11 mouse cellular contexts compared by ENCODE assay signal in genomic region chr13:49391374-49391773, GRCm38 (mm10). TPM values are rescaled to one million over a fixed set of nuclear protein-coding genes. Genes with fewer than 3 reads are reported as not detected.
DNase-seq lines count a peak whose midpoint lies in the region; ATAC-seq and TF ChIP-seq lines count a peak whose summit lies in the region.
"Had no signal": no experiment of that assay in that cellular context is flagged by ENCODE, and none has a peak within 500 bp of the region (broad histone marks: within the 10 kb centered on the region; RNA-seq: fewer than 3 reads in every experiment).

No protein-coding gene starts in this region.

- H3K27ac ChIP-seq in forebrain, postnatal 0 days (ENCODE audit: low read depth, low read length), result no peak overlapping the region
- no peak overlapping the region for H3K27ac ChIP-seq in forebrain, embryonic 10.5 days
- no peak overlapping the region for H3K27ac ChIP-seq in lung, postnatal 0 days (ENCODE audit: low read length)
- no peak overlapping the region for H3K27ac ChIP-seq in liver, postnatal 0 days (ENCODE audit: low read depth)
- no peak overlapping the region for H3K27ac ChIP-seq in forebrain, embryonic 11.5 days (ENCODE audit: low read depth, low read length)
- H3K27ac ChIP-seq: forebrain, embryonic 15.5 days had no signal

- no peak for TF ChIP-seq EP300 in lung, postnatal 0 days (IDR thresholded peaks at IDR 0.05)
- no peak for TF ChIP-seq EP300 in liver, postnatal 0 days (IDR thresholded peaks at IDR 0.05; ENCODE audit: low read depth)

- no peaks in the 10 kb centered on the region for H3K9me3 ChIP-seq in forebrain, postnatal 0 days (ENCODE audit: low read length)
- 0 out of 2 replicates have a peak, but pooled peaks cover 3% of the 10 kb centered on the region for H3K9me3 ChIP-seq in forebrain, embryonic 10.5 days
- no peaks in the 10 kb centered on the region; the same call in 1 of the 2 replicates for H3K9me3 ChIP-seq in lung, postnatal 0 days (ENCODE audit: low read length)
- H3K9me3 ChIP-seq in G1E (replicated peaks), result no peaks in the 10 kb centered on the region
- H3K9me3 ChIP-seq in liver, postnatal 0 days (ENCODE audit: low read length), result no peaks in the 10 kb centered on the region
- H3K9me3 ChIP-seq in forebrain, embryonic 11.5 days (ENCODE audit: control insufficient read depth, low read length), result no peaks in the 10 kb centered on the region
- H3K9me3 ChIP-seq: forebrain, embryonic 15.5 days had no signal

- DNase-seq in forebrain, postnatal 0 days, result no peak
- DNase-seq in forebrain, embryonic 10.5 days (ENCODE audit: extremely low spot score, low spot score), result no peak
- DNase-seq in lung, postnatal 0 days (ENCODE audit: low spot score), result no peak
- no peak for DNase-seq in lung, adult 18-20 months
- no peak for DNase-seq in G1E (ENCODE audit: low spot score)
- peak; percentile 54 for DNase-seq in liver, postnatal 0 days
- DNase-seq in forebrain, embryonic 11.5 days (ENCODE audit: low spot score), result no peak
- DNase-seq in frontal cortex, postnatal 14 days (ENCODE audit: low spot score in 2 of 2), result no peak
- DNase-seq: cerebellum, adult 18-20 months had no signal

- peak; percentile 62 for TF ChIP-seq CTCF in forebrain, postnatal 0 days (IDR thresholded peaks at IDR 0.05; ENCODE audit: low read depth)
- TF ChIP-seq CTCF in lung, postnatal 0 days (IDR thresholded peaks at IDR 0.05), result peak; percentile 65
- TF ChIP-seq CTCF in G1E (IDR thresholded peaks at IDR 0.05; ENCODE audit: low read depth, low read length), result peak; percentile 34; the same call in 1 of the 2 replicates
- TF ChIP-seq CTCF in liver, postnatal 0 days (IDR thresholded peaks at IDR 0.05; ENCODE audit: low read depth), result peak; percentile 68

- no peaks in the 10 kb centered on the region for H3K4me1 ChIP-seq in forebrain, postnatal 0 days (ENCODE audit: insufficient read depth)
- H3K4me1 ChIP-seq in forebrain, embryonic 10.5 days, result no peaks in the 10 kb centered on the region
- no peaks in the 10 kb centered on the region; the same call in 1 of the 2 replicates for H3K4me1 ChIP-seq in lung, postnatal 0 days (ENCODE audit: insufficient read depth, low read depth, low read length)
- peaks cover 9% of the 10 kb centered on the region for H3K4me1 ChIP-seq in G1E (ENCODE audit: insufficient read depth, low read depth, low read length)
- peaks cover 8% of the 10 kb centered on the region; the same call in 1 of the 2 replicates for H3K4me1 ChIP-seq in liver, postnatal 0 days (ENCODE audit: insufficient read depth)
- H3K4me1 ChIP-seq in forebrain, embryonic 11.5 days (replicated peaks; ENCODE audit: control insufficient read depth, insufficient read depth, low read length), result no peaks in the 10 kb centered on the region
- H3K4me1 ChIP-seq: forebrain, embryonic 15.5 days had no signal

- no peak overlapping the region for H3K9ac ChIP-seq in forebrain, postnatal 0 days
- no peak overlapping the region for H3K9ac ChIP-seq in lung, postnatal 0 days (replicated peaks; ENCODE audit: low read depth)
- H3K9ac ChIP-seq in liver, postnatal 0 days (replicated peaks), result no peak overlapping the region
- H3K9ac ChIP-seq in forebrain, embryonic 11.5 days (ENCODE audit: low read length), result no peak overlapping the region
- H3K9ac ChIP-seq: forebrain, embryonic 15.5 days; heart, embryonic 12.5 days had no signal

- H3K36me3 ChIP-seq in forebrain, postnatal 0 days (ENCODE audit: insufficient read depth), result peaks cover 8% of the 10 kb centered on the region; the same call in 1 of the 2 replicates
- H3K36me3 ChIP-seq in forebrain, embryonic 10.5 days (replicated peaks), result peaks cover 38% of the 10 kb centered on the region
- H3K36me3 ChIP-seq in lung, postnatal 0 days (ENCODE audit: insufficient read depth, low read length), result peaks cover 10% of the 10 kb centered on the region; the same call in 1 of the 2 replicates
- peaks cover 24% of the 10 kb centered on the region for H3K36me3 ChIP-seq in G1E (replicated peaks)
- peaks cover 5% of the 10 kb centered on the region; the same call in 1 of the 2 replicates for H3K36me3 ChIP-seq in liver, postnatal 0 days (replicated peaks; ENCODE audit: insufficient read depth, low read length)
- H3K36me3 ChIP-seq in forebrain, embryonic 11.5 days (ENCODE audit: control insufficient read depth, insufficient read depth, low read length), result no peaks in the 10 kb centered on the region

- WGBS in forebrain, postnatal 0 days, result 94% methylated on average over 2 of the region's 2 CpGs
- WGBS in forebrain, embryonic 10.5 days, result 96% methylated on average over 2 of the region's 2 CpGs
- WGBS in lung, postnatal 0 days, result 96% methylated on average over 2 of the region's 2 CpGs
- WGBS in liver, postnatal 0 days (ENCODE audit: insufficient replicate concordance), result 90% methylated on average over 2 of the region's 2 CpGs
- 95% methylated on average over 2 of the region's 2 CpGs for WGBS in forebrain, embryonic 11.5 days

- no peaks in the 10 kb centered on the region for H3K27me3 ChIP-seq in forebrain, postnatal 0 days (ENCODE audit: insufficient read depth, low read length)
- no peaks in the 10 kb centered on the region for H3K27me3 ChIP-seq in forebrain, embryonic 10.5 days (ENCODE audit: poor library complexity, severe bottlenecking)
- H3K27me3 ChIP-seq in lung, postnatal 0 days (replicated peaks; ENCODE audit: insufficient read depth, low read length), result no peaks in the 10 kb centered on the region
- H3K27me3 ChIP-seq in G1E (ENCODE audit: insufficient read depth, low read length), result no peaks in the 10 kb centered on the region
- no peaks in the 10 kb centered on the region for H3K27me3 ChIP-seq in liver, postnatal 0 days (ENCODE audit: insufficient read depth, low read length)
- H3K27me3 ChIP-seq in forebrain, embryonic 11.5 days (ENCODE audit: control insufficient read depth, insufficient read depth, low read length), result no peaks in the 10 kb centered on the region
- H3K27me3 ChIP-seq: forebrain, embryonic 15.5 days; heart, embryonic 12.5 days had no signal

- H3K4me2 ChIP-seq in forebrain, postnatal 0 days (ENCODE audit: low read depth), result no peak overlapping the region
- no peak overlapping the region for H3K4me2 ChIP-seq in lung, postnatal 0 days (replicated peaks; ENCODE audit: low read depth, low read length)
- H3K4me2 ChIP-seq in liver, postnatal 0 days (ENCODE audit: low read depth, low read length), result no peak overlapping the region
- no peak overlapping the region for H3K4me2 ChIP-seq in forebrain, embryonic 11.5 days (ENCODE audit: low read depth, low read length, severe bottlenecking)
- H3K4me2 ChIP-seq: forebrain, embryonic 15.5 days; heart, embryonic 12.5 days had no signal

- no peak for ATAC-seq in forebrain, postnatal 0 days
- ATAC-seq in lung, postnatal 0 days, result no peak
- no peak for ATAC-seq in G1E (ENCODE audit: extremely low read depth, insufficient number of reproducible peaks, low FRiP score, poor library complexity, severe bottlenecking)
- no peak for ATAC-seq in liver, postnatal 0 days
- ATAC-seq in forebrain, embryonic 11.5 days (replicated peaks; ENCODE audit: low FRiP score), result no peak
- ATAC-seq: forebrain, embryonic 15.5 days had no signal

- H3K4me3 ChIP-seq in forebrain, postnatal 0 days (ENCODE audit: low read depth, low read length), result no peak overlapping the region
- H3K4me3 ChIP-seq in forebrain, embryonic 10.5 days, result no peak overlapping the region
- H3K4me3 ChIP-seq in lung, postnatal 0 days (ENCODE audit: low read depth, low read length), result no peak overlapping the region
- H3K4me3 ChIP-seq in G1E (ENCODE audit: low read depth, low read length), result no peak overlapping the region
- no peak overlapping the region for H3K4me3 ChIP-seq in liver, postnatal 0 days (ENCODE audit: low read depth, low read length)
- no peak overlapping the region for H3K4me3 ChIP-seq in forebrain, embryonic 11.5 days (ENCODE audit: low read depth, low read length)
- H3K4me3 ChIP-seq: forebrain, embryonic 15.5 days; heart, embryonic 12.5 days had no signal

RNA-seq across cellular contexts. Expression of gene Ippk, which starts 29.7 kb away (rescaled TPM):
- total RNA-seq in forebrain, postnatal 0 days (2014; rRNA removed), result 15.0 and 15.9 TPM in 2 replicates
- 11.0 and 11.7 TPM in 2 replicates for polyA plus RNA-seq in forebrain, postnatal 0 days (2015; fragmentation: Nextera tagmentation; extraction: Ambion mirVana)
- polyA plus RNA-seq in forebrain, embryonic 10.5 days (2016; fragmentation: Nextera tagmentation; extraction: Ambion mirVana), result 18.7 and 20.4 TPM in 2 replicates
- polyA plus RNA-seq in lung, postnatal 0 days (2015; fragmentation: Nextera tagmentation; extraction: Ambion mirVana), result 12.0 and 12.6 TPM in 2 replicates
- 4.5 and 4.8 TPM in 2 replicates for total RNA-seq in G1E (2014; fragmentation: Nextera tagmentation)
- 15.8 and 15.9 TPM in 2 replicates for total RNA-seq in G1E (2017)
- polyA plus RNA-seq in G1E (2012), result 1.3 and 2.3 TPM in 2 replicates
- 5.9 and 6.0 TPM in 2 replicates for polyA plus RNA-seq in liver, postnatal 0 days (2015; fragmentation: Nextera tagmentation; extraction: Ambion mirVana)
- polyA plus RNA-seq in forebrain, embryonic 11.5 days (2014; fragmentation: Nextera tagmentation; extraction: Ambion mirVana), result 16.6 and 16.9 TPM in 2 replicates

RNA-seq across cellular contexts. Expression of gene Bicd2, which starts 50.0 kb away (rescaled TPM):
- 40.9 and 50.9 TPM in 2 replicates for total RNA-seq in forebrain, postnatal 0 days (2014; rRNA removed)
- polyA plus RNA-seq in forebrain, postnatal 0 days (2015; fragmentation: Nextera tagmentation; extraction: Ambion mirVana), result 20.8 and 23.7 TPM in 2 replicates
- polyA plus RNA-seq in forebrain, embryonic 10.5 days (2016; fragmentation: Nextera tagmentation; extraction: Ambion mirVana), result 26.2 and 28.8 TPM in 2 replicates
- polyA plus RNA-seq in lung, postnatal 0 days (2015; fragmentation: Nextera tagmentation; extraction: Ambion mirVana), result 32.5 and 40.2 TPM in 2 replicates
- total RNA-seq in G1E (2014; fragmentation: Nextera tagmentation) (11.5 and 19.5 TPM in 2 replicates), G1E (2017) (19.2 and 19.9 TPM in 2 replicates)
- 10.7 and 11.6 TPM in 2 replicates for polyA plus RNA-seq in G1E (2012)
- polyA plus RNA-seq in liver, postnatal 0 days (2015; fragmentation: Nextera tagmentation; extraction: Ambion mirVana), result 4.9 and 5.8 TPM in 2 replicates
- polyA plus RNA-seq in forebrain, embryonic 11.5 days (2014; fragmentation: Nextera tagmentation; extraction: Ambion mirVana), result 35.7 and 38.5 TPM in 2 replicates
